In the genomic region with DNA sequence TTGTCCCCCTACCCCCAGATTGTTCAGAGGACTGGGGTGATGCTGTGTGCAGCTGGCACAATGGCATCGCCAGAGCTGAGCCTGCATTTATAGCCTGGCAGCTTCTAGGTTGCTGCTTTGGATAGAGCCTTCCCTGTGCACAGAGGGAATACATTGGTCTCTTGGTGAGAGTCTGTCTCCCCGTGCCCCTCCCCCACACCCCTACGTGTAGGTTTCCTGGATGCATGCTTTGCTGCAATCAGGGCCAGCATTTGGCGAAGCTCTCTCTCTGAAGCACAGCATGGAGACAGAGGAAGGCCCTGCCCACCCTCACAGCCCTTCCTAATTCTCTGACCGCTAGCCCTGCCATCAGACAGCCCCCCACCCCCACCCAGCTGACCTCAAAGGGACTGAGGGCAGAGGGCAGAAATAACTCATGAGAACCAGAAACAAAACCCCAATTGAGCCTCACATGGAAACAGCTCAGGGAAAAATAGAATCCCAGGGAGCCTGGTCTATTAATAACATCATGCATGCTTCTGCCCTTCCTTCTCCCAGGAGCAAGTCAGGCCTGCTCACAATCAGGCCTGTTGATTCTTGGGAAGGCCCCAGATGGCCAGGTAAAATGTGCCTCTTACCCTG, we compare ENCODE assay signal across 8 mouse cellular contexts.
DNase-seq lines count a peak whose midpoint lies in the region; ATAC-seq lines count a peak whose summit lies in the region.

No protein-coding gene starts in this region.

- H3K9ac ChIP-seq in neural tube, embryonic 14.5 days (replicated peaks; ENCODE audit: low read depth, low read length) = 0 out of 2 replicates have a peak overlapping the region, but pooled peaks have one; percentile 26

- intact Hi-C loops in left cerebral cortex, postnatal 4 days (cut with DNase I) = no loop called here

- no peaks in the 10 kb centered on the region for H3K9me3 ChIP-seq in forebrain, embryonic 10.5 days
- no peaks in the 10 kb centered on the region for H3K9me3 ChIP-seq in neural tube, embryonic 14.5 days (ENCODE audit: control insufficient read depth, low read length)

- H3K4me1 ChIP-seq in forebrain, embryonic 10.5 days = peaks cover 26% of the 10 kb centered on the region
- peaks cover 8% of the 10 kb centered on the region; the same call in 1 of the 2 replicates for H3K4me1 ChIP-seq in neural tube, embryonic 14.5 days (ENCODE audit: control insufficient read depth, insufficient read depth, low read length)

- WGBS in forebrain, embryonic 10.5 days = 15% methylated on average over 5 of the region's 5 CpGs
- 3% methylated on average over 5 of the region's 5 CpGs for WGBS in neural tube, embryonic 14.5 days

- peak; percentile 78 for ATAC-seq in neural tube, embryonic 14.5 days (ENCODE audit: low read depth)
- ATAC-seq in megakaryocyte, adult 5-6 weeks (ENCODE audit: poor library complexity, severe bottlenecking) = no peak

- DNase-seq in left cerebral cortex, postnatal 4 days = peak; percentile 15
- no peak for DNase-seq in left cerebral cortex, adult 8-10 months (ENCODE audit: low spot score in 2 of 2)
- DNase-seq in forebrain, embryonic 10.5 days (ENCODE audit: extremely low spot score, low spot score) = peak; percentile 34
- peak; percentile 58 for DNase-seq in induced T-regulatory cell, adult 2 months (ENCODE audit: low read depth)
- no peak for DNase-seq in ovary, postnatal 14 days (ENCODE audit: low spot score)
- DNase-seq in spleen, adult 12 weeks (ENCODE audit: low spot score) = no peak

- H3K27ac ChIP-seq in forebrain, embryonic 10.5 days = peak overlapping the region; percentile 76
- peak overlapping the region; percentile 34; the same call in 1 of the 2 replicates for H3K27ac ChIP-seq in neural tube, embryonic 14.5 days (ENCODE audit: low read depth, low read length)

- H3K27me3 ChIP-seq in forebrain, embryonic 10.5 days (ENCODE audit: poor library complexity, severe bottlenecking) = no peaks in the 10 kb centered on the region
- H3K27me3 ChIP-seq in neural tube, embryonic 14.5 days (ENCODE audit: control insufficient read depth, insufficient read depth, low read length) = no peaks in the 10 kb centered on the region

- H3K4me3 ChIP-seq in forebrain, embryonic 10.5 days = no peak overlapping the region
- H3K4me3 ChIP-seq in neural tube, embryonic 14.5 days (ENCODE audit: low read depth, low read length) = no peak overlapping the region

- no peak overlapping the region for H3K4me2 ChIP-seq in neural tube, embryonic 14.5 days (ENCODE audit: low read depth, low read length)

- no peaks in the 10 kb centered on the region for H3K36me3 ChIP-seq in forebrain, embryonic 10.5 days (replicated peaks)
- H3K36me3 ChIP-seq in neural tube, embryonic 14.5 days (ENCODE audit: control insufficient read depth, insufficient read depth, low read length) = no peaks in the 10 kb centered on the region

Comparison
In these comparisons a context has a peak if more than half of its experiments do, and no peak if none do; other contexts are left out.
1. DNase-seq: peak in left cerebral cortex, postnatal 4 days (single experiment), forebrain, embryonic 10.5 days (single experiment) and induced T-regulatory cell, adult 2 months (single experiment); none in left cerebral cortex, adult 8-10 months (0 of 2), ovary, postnatal 14 days (single experiment) and spleen, adult 12 weeks (single experiment).